Mouse (Mus musculus) kidney, adult 2 months (tissue): ENCODE data around the gene Calm1. TPM values are rescaled to one million over a fixed set of nuclear protein-coding genes. Genes with fewer than 3 reads are reported as not detected.

Experiments
- DNase-seq: peaks from one replicate; pipeline ENCODE4 v3.0.0; 2021
- H3K27ac ChIP-seq: fragments of 200-500 bp; 2 replicates; pipeline ENCODE4 v1.5.1; 2012; ENCODE audit warnings: low read depth, low read length, control low read depth, inconsistent platforms; ENCODE audit not compliant: insufficient read depth
- H3K27me3 ChIP-seq: fragments of 200-500 bp; replicated peaks from 2 replicates; pipeline ENCODE4 v1.6.1; 2012; ENCODE audit warnings: mild to moderate bottlenecking, moderate library complexity, low read length, inconsistent platforms; ENCODE audit not compliant: control insufficient read depth, insufficient read depth
- H3K36me3 ChIP-seq: fragments of 200-500 bp; 2 replicates; pipeline ENCODE4 v1.6.1; 2012; ENCODE audit warnings: mild to moderate bottlenecking, moderate library complexity, low read length, inconsistent platforms; ENCODE audit not compliant: control insufficient read depth, insufficient read depth
- H3K4me1 ChIP-seq: fragments of 200-500 bp; 2 replicates; pipeline ENCODE4 v1.6.1; 2011; ENCODE audit warnings: low read length; ENCODE audit not compliant: control insufficient read depth, insufficient read depth
- H3K4me3 ChIP-seq: fragments of 200-500 bp; 2 replicates; pipeline ENCODE4 v1.5.1; 2011; ENCODE audit warnings: mild to moderate bottlenecking, low read depth, low read length, control low read depth; ENCODE audit not compliant: insufficient read depth
- CTCF ChIP-seq: fragments of 200-500 bp; conservative IDR thresholded peaks from 2 replicates; pipeline ENCODE4 v1.5.1; 2011; ENCODE audit warnings: low read depth, mild to moderate bottlenecking, control low read depth, low read length, moderate library complexity, mixed read lengths; ENCODE audit not compliant: insufficient read depth, insufficient read length
- POLR2A ChIP-seq: fragments of 200-500 bp; IDR thresholded peaks from one replicate; pipeline ENCODE4 v1.6.1; 2011; ENCODE audit warnings: low read depth, low read length, control low read depth
- WGBS: fragments of 180-500 bp; shearing (Covaris S2); methylation state at CpG from one replicate; pipeline ENCODE4 v1.1.7; 2018; 5-methylcytosine and 5-hydroxymethylcytosine counted together
- polyA plus RNA-seq: library from polyadenylated mRNA; depleted of rRNA; stranded (reverse); fragments of >200 nt; gene quantifications from 2 replicates; pipeline ENCODE4 v1.2.3, GENCODE M21; 2012

The Calm1 gene
- polyA plus RNA-seq, 1 experiment: 133 TPM

- peaks cover 3% of the 10 kb centered on the region; the same call in 1 of the 2 replicates for H3K4me1 ChIP-seq
- WGBS: 28% methylated on average over 5 of the region's 5 CpGs
- H3K27ac ChIP-seq: peak overlapping the region; percentile 53; the same call in 1 of the 2 replicates
Measured at GRCm38 (mm10) chr12:100206926-100207325, 7.7 kb downstream of the Calm1 start.

GRCm38 (mm10) chr12:100209701-100210478, 10.7 kb downstream of the Calm1 start:
- Histone ChIP-seq H3K4me3 (no peak overlapping the region), H3K27me3 (no peaks in the 10 kb centered on the region), H3K27ac (no peak overlapping the region), H3K4me1 (peaks cover 3% of the 10 kb centered on the region; the same call in 1 of the 2 replicates), H3K36me3 (peaks cover 12% of the 10 kb centered on the region)
- TF ChIP-seq CTCF (no peak), POLR2A (no peak)
- DNase-seq: no peak
- 93% methylated on average over 10 of the region's 10 CpGs for WGBS

More at GRCm38 (mm10) chr12:100206926-100207325, 7.7 kb downstream of the Calm1 start:
- TF ChIP-seq POLR2A: no peak
- no peak for TF ChIP-seq CTCF
- no peak overlapping the region for H3K4me3 ChIP-seq
- H3K27me3 ChIP-seq: no peaks in the 10 kb centered on the region
- peaks cover 16% of the 10 kb centered on the region for H3K36me3 ChIP-seq
- DNase-seq: peak; percentile 67

- Histone ChIP-seq H3K4me3 (no peak overlapping the region), H3K27me3 (no peaks in the 10 kb centered on the region), H3K4me1 (peaks cover 3% of the 10 kb centered on the region; the same call in 1 of the 2 replicates), H3K27ac (no peak overlapping the region), H3K36me3 (peaks cover 5% of the 10 kb centered on the region; the same call in 1 of the 2 replicates)
- 16% methylated on average over 5 of the region's 5 CpGs for WGBS
- TF ChIP-seq CTCF: no peak
- TF ChIP-seq POLR2A: no peak
- DNase-seq: no peak
Measured at GRCm38 (mm10) chr12:100210973-100211372, 11.7 kb downstream of the Calm1 start.

GRCm38 (mm10) chr12:100211453-100212185, 12.4 kb downstream of the Calm1 start:
- Histone ChIP-seq H3K4me1 (peaks cover 3% of the 10 kb centered on the region; the same call in 1 of the 2 replicates), H3K27me3 (no peaks in the 10 kb centered on the region), H3K27ac (no peak overlapping the region), H3K4me3 (no peak overlapping the region), H3K36me3 (peaks cover 4% of the 10 kb centered on the region; the same call in 1 of the 2 replicates)
- WGBS: 79% methylated on average over 5 of the region's 5 CpGs
- TF ChIP-seq CTCF (no peak), POLR2A (no peak)
- DNase-seq: no peak

GRCm38 (mm10) chr12:100212397-100212796, 13.2 kb downstream of the Calm1 start:
- peak; percentile 29 for DNase-seq
- Histone ChIP-seq H3K27ac (no peak overlapping the region), H3K36me3 (peaks cover 4% of the 10 kb centered on the region; the same call in 1 of the 2 replicates), H3K4me1 (no peaks in the 10 kb centered on the region; the same call in 1 of the 2 replicates), H3K27me3 (no peaks in the 10 kb centered on the region), H3K4me3 (no peak overlapping the region)
- 42% methylated on average over 3 of the region's 3 CpGs for WGBS
- TF ChIP-seq POLR2A (no peak), CTCF (no peak)

GRCm38 (mm10) chr12:100213162-100213561, 13.9 kb downstream of the Calm1 start:
- Histone ChIP-seq H3K4me3 (no peak overlapping the region), H3K36me3 (no peaks in the 10 kb centered on the region; the same call in 1 of the 2 replicates), H3K4me1 (no peaks in the 10 kb centered on the region; the same call in 1 of the 2 replicates), H3K27ac (no peak overlapping the region), H3K27me3 (no peaks in the 10 kb centered on the region)
- DNase-seq: no peak
- no peak for TF ChIP-seq POLR2A
- TF ChIP-seq CTCF: no peak
- 25% methylated on average over 2 of the region's 2 CpGs for WGBS

- no peak overlapping the region for H3K27ac ChIP-seq
- H3K4me3 ChIP-seq: no peak overlapping the region
- no peak for DNase-seq
- H3K36me3 ChIP-seq: no peaks in the 10 kb centered on the region; the same call in 1 of the 2 replicates
- TF ChIP-seq POLR2A (no peak), CTCF (no peak)
- WGBS: 95% methylated on average over 10 of the region's 10 CpGs
- H3K27me3 ChIP-seq: no peaks in the 10 kb centered on the region
- no peaks in the 10 kb centered on the region; the same call in 1 of the 2 replicates for H3K4me1 ChIP-seq
Measured at GRCm38 (mm10) chr12:100214156-100214555, 14.9 kb downstream of the Calm1 start.
